Mouse (Mus musculus) 416B (cell line): ENCODE measurements around the gene Fancg.

Source experiments
- DNase-seq: peaks from one replicate; pipeline ENCODE4 v3.0.0; 2011; ENCODE audit warnings: low read depth

Gene Fancg

DNA sequence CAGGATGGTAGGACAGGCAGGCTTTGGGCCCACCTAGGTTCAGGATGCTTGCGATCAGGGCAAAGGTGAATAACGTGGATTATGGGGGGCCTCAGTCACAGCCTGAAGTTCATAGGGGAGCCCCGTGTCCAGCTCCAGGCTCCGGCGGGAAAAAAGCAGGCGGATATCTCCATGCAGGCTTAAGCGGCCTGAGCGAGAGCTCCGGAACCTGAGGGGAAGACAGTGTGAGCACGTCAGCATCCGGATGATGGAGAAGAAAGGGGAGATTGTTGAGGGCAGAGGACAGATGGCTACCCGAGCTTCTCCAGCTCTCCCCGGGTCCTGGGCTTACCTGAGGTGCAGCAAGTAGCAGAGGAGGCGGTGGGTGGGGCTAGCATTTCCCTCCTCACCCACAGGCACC lies 23.2 kb upstream of the Fancg start:
- DNase-seq: no peak

DNA sequence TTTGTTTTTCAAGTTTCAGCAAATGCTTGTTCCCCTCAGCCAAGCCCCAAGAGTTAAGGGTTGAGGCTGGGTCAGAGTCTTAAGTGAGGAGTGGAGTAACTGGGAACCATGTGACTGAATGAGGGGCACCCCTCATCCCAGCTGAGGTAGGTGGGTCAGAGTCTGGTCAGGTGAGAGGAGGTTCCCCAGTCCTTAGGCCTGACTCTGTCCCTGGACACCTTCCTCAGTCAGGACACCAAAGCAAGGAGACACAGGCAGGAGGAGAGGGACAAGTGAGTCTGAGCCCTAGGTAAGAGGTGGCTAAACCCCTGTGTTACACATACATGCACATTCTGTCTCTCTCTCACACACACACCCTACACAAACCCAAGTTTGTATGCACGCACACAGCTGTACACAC lies 22.2 kb upstream of the Fancg start:
- no peak for DNase-seq

DNA sequence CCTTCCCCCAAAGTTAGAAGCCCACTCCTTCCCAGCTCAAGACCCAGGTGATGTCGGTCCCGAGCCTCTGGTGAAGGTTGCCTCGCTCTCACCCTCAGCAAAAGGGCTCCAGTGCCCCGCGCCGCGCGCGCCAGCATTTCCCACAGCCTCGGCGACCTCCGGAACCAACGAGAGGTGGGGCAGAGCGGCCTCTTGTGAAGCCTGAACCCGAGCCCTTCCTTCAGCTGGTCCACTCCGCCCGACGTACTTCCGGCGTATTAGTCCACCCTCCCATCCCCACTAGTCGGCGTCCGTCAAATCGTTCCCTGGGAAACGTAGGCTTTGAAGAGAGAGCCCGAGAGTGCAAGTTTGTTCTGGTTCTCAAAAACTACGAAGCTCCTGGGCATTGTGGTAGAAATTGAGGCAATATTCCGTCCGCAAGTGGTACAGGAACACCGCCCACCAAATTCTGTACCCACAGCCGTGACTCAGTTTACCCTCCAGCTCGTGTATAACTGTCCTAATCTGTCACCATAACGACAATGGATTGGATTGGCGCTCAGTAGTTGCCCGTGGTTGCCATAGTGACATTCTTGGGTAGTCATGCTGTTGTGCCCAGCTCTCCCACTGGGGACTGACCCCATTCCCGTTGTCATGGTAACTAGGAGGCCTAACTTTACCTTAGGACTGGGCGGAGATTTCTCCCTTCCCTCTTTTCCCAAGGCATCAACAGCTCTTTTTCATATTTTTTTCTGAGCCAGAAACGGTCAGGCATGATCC lies 21.1 kb upstream of the Fancg start, which contains the start of gene Stoml2:
TSS of gene Stoml2 (minus strand) at position 474 of the 759 bp plus-strand sequence.
- peak; percentile 96 for DNase-seq

DNA sequence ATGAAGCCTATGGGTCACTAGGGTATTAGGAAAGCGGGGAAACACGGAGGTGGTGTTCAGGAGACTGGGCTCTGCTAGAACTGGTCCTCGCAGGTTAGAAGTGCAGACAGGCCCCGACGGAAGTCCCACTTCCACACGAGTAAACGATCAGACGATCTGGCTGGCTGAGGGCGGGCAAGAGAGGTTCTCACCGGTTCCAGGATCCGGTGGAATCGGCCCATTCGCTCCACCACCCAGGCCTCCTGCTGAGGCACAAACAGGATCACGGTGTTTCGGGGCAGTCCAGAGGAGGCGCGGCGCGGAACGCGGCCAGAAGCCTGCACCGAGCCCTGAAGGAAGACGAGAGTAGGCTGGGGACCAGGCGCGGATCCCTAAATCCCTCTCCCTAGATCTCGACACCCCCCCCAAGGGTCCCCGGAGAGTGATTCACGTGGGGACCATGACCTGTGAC lies 20.5 kb upstream of the Fancg start:
- peak; percentile 44 for DNase-seq

DNA sequence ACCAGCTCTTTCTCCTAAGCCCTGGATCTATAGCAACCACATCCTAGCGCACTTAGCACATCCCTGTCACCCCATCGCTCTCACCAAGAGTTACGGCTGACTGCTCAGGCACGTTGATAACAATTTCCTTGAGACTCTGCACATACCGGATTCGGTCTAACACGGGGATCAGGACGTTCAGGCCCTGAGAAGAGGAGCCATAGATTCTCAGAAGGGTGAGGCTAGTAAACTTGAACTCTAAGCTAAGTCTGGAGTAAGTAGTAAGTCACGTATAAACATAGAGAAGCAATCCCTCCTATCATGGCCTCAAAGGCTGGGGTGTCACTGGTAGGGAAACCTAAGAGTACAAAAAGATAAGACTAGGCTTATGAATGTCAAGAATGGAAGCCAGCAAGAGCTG lies 20.0 kb upstream of the Fancg start:
- no peak for DNase-seq

DNA sequence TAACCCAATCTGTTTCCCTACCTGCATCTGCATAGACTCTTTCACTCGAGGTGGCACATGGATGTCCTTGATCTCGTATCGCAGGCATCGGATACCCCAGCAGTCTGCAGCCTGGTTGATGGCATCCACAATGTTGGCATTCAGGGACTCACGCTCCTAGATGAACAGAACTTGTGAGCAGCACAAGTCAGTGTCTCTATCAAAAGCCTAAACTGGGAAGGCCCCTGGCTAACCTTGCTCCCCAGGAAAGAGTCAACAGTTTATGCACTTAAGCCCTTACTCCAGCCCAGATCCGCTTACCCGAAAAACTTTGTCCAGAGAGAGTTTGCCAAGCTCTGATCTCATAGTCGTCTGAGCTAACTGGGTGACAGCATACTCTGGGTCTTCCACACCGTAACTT lies 19.4 kb upstream of the Fancg start:
- DNase-seq: no peak

DNA sequence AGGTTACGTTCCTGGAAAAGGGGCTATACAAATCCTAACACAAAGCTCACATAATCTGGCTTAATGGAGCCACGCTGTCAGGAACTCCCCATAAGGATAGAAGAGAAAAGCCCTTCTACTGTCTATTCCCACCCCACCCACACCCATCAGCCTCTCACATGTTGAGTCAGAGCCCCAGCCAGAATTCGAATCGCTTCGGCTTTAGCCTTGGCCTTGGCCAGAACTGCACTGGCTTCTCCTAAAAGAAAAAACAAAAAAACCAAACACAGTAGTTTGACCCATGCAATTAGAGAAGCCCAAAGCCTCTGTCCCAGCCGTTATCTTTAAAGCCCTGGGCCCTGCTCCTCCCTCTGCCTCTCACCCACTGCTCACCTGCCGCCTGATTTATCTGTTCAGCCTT lies 18.8 kb upstream of the Fancg start:
- DNase-seq: no peak

DNA sequence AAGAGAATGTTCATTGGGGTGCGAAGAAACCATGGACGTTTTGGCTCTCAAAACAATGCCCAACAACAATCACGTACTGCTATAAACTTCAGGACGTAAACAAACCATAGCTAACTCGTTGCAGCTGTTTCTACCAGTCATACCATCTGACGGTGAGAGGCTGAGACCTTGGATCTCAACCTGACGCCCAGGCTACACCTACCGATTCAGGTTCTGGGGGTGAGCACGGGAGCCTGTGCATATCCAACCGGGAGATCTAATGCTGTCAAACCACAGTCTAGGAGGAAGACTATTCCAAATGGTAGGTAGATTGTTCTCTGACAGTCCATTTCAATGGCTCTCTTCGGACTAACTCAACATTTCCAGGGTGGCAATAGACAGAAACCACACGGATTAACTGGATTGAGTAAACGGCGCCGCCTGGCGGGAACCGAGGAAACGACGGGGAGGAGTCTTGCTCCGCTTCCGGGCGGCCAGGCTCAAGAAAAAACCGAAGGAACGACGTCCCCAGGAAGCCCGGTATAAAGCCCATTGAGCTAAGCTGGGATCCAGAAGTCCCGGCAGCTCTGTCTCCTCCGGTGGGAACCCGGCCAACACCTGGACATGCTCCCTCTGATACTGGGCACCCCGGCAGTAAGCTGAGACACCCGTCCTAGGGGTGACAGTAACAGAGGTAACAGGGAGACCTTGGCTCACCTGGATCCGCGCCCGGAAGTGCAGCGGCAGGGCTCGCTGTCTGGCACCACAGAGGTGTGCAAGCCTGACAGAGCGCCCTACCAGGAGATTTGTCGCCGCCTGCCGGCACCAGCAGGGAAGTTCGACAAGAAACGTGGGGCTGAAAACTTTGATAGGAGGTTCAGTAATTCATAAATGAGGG lies 15.0 kb upstream of the Fancg start, which contains the start of gene Pigo:
TSS of gene Pigo (minus strand) at position 736 of the 877 bp plus-strand sequence.
- peak; percentile 97 for DNase-seq

DNA sequence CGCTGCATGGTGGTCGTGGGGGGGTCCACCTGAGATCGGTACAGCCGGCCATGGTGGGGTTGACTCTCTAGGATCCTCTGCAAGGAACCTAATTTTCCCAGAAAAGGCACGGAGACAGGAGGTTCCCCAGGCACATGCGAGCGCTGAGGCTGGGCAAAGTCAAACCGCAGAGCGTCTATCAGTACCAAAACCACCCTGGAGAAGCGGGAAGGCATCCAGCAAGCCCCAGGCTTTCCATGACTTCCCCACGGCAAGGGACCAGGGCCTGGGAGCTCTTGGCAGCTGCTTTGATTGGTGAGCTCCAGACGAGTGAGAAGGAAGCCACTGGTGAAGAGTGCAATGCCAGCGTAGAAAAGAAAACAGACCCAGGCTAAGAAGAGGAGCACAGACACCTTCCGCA lies 14.4 kb upstream of the Fancg start:
- DNase-seq: no peak

DNA sequence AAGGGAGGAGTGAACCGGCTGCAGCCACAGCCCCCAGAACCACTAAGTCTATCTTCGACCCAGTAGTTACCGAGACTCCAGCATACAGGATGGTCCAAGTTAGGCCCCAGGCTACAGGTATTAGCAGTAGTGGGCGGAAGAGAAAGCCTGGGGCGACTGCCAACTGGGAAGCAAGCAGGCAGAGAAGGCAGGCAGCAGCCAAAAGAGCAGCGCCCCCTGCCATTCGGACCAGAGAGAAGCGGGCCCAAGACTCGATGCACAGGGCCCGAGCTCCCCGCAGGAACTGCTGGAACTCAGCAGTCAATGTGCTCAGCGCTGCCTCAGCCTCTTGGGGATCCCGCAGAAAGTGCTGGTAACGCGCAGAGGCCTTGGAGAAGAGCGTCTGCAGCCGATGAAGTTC lies 11.0 kb upstream of the Fancg start:
- DNase-seq: no peak

DNA sequence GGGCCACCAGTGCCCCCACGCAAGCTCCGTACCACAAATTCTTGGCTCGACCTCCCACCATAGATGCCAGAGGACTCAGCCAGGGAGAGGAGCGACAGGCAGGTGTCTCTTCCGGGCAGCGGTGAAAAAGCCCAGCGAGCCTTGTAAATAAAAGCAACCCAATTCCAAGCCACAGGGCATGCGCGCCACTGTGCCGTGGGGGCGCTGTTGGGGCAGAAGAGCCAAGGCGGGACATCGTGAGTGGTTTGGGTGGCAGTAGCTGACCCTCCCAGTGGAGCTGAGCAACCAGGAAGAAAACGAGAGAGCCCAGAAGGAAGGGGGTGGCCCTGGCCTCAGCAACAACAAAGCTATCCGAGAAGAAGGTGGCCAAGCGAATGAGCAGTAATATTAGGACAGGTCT lies 10.6 kb upstream of the Fancg start:
- DNase-seq: no peak

DNA sequence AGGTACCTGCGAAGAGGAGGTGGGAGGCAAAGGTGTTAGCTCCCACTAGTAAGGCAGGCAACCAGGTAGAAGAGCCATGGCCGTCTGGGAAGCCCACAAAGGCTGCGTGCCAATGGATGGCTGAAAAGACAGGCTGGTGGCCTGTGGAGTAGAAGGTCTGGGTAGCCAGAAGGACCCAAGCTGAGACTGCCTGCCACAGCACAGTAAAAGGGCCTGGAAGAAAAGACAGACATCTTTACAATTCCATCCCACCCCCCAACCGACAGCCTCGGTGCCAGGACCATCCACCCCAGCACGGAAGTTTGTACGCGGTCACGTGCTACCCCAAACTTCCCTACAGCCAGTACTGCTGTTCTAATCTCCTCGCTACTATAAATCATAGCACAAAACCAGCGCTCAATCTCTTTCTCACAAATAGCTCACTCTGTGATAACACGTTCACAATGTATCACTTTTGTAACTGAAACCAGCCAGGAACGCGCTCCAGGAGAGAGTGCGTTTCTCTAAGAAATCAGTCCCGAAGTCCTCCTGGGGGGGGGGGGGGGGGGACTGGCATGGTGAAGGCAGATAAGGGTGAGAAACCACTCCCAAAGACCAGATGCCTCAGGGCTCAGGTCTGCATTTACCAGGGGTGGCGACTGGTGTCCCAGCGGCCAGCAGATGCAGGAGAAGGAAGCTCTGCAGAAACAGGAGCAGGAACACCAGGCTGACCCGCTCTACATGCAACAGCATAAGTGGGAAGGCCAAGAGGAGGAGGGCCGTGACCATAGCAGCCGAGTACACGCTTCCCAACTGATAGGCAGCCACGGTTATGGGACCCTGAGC lies 9.5 kb upstream of the Fancg start:
- no peak for DNase-seq

DNA sequence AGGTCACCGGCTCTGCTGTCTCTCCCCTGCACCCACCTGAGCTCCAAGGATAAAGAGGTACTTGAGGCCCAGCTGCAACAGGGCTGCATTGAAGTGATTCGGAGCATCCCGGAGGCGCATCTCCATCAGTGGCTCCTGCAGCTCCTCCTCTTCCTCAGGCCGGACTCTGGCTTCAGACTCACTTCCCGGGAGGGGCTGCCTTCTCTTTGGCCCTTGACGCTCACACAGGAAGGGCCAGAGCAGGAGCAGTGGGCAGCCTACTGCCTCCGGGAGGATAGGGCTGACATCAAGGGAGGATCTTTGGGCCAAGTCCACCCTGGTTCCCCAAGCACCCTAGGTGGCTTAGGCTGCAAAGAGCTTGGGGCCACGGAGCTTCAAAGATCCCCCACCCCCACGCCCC lies 8.9 kb upstream of the Fancg start:
- no peak for DNase-seq

DNA sequence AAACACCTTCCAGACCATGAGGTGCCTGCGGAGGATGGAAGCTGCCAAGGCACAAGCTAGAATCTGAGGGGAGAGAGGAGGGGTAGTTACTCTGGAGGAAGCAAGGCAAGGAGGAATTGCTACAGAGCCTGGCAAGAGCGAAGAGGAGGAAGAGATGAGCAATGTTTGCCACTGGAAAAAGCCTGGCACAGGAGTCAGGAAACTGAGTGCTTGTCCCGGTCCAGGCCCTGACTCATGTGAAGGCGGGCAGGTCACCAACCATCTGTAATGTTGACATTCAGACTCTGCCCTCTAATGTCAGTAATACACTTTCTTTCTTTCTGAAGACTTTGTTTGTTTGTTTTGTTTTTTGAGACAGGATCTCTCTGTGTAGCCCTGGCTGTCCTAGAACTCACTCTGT lies 7.8 kb upstream of the Fancg start:
- no peak for DNase-seq

DNA sequence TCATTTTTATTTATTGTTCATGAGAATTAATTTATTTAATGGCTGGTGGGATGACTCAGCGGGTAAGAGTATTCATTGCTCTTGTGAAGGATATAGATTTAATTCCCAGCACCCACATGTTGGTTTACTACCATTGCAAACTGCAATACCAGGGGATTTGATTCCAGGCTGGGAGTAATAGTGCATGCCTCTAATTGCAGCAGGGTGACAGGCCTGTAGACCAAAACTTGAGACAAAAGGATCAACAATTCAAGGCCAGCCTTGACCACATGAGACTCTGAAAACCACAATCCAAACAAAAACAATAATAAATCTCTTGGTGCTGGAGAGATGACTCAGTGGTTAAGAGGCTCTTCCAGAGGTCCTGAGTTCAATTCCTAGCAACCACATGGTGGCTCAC lies 1.8 kb upstream of the Fancg start:
- no peak for DNase-seq

DNA sequence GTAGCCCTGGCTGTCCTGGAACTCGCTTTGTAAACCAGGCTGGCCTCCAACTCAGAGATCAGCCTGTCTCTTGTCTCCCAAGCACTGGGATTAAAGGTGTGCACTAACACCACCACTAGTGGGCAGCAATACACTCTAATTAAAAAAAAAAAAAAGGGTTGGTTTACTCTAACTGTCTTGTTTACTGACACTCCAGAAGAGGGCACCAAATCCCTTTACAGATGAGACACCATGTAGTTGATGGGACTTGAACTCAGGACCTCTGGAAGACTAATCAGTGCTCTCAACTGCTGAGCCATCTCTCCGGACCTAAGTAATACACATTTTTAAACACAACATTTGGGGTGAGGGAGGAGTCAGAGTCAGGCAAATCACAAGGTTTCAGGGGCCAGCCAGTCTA lies 4.5 kb downstream of the Fancg start:
- DNase-seq: peak; percentile 87

DNA sequence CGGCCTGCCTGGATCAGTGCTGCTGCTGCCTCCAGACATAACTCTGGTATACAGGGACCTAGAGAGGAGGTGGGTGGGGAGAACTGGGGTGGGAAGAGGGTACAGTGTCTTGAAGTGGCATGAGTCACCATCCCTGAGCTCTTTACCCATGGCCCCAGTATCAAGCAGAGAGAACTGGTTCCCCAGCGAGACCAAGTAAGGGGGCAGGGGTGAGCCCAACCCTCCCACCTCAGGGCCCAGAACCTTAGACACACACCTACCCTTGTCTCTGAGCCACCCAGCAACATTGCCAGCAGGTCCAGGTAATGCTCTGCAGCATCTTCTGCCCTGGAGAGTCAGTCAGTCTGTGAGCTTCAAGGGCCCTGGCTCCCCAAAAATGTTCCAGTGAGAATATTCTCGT lies 5.4 kb downstream of the Fancg start:
- no peak for DNase-seq

DNA sequence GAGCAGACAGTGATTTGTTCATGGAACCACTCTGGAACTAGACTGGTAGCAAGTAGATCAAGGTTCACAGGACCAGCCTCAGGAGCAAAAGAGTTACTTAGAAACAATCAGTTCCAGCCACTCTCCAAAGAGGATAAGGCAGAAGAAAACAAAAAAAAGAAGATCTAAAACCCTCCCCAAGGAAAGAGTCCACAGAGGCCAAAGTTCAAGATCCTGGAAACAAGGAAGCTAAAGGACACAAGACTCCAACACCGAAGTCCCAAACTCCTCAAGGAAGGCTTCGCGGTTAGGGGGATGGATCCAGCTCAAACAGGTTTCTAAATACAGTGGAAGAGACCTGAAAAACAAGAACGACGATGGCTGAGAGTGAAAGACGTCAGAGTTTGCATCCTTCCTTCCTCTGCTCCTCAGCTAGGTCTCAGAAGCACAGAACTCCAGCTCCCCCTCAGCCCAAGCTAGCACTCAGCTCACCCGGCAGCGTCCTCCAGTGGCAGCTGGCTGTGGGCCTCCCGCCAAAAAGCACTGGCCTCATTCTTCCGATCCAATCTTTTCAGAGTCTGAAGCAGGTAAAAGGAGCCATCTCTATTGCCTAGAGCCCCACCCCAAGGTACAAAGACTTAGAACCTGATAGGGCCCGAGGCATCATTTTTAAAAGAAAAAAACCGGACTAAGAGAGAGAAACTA lies 7.4 kb downstream of the Fancg start:
- no peak for DNase-seq

DNA sequence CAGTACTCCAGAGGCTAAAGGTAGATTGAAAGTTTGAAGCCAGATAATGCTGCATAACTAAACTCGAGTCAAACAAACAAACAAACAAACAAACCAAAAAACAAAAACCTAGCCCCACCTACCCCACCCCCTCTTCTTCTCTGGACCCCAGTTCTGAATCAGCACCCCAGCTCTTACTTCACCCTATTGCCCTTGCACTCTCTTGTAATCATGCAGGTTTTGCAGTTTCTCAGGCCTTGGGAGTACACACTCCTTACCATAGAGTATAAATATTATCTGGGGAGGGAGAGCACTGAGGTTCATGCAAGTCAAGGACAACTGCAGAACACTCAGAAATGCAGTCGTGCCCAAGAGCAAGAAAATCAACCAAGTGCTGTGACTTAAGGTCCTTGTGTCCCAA lies 9.0 kb downstream of the Fancg start:
- DNase-seq: no peak

DNA sequence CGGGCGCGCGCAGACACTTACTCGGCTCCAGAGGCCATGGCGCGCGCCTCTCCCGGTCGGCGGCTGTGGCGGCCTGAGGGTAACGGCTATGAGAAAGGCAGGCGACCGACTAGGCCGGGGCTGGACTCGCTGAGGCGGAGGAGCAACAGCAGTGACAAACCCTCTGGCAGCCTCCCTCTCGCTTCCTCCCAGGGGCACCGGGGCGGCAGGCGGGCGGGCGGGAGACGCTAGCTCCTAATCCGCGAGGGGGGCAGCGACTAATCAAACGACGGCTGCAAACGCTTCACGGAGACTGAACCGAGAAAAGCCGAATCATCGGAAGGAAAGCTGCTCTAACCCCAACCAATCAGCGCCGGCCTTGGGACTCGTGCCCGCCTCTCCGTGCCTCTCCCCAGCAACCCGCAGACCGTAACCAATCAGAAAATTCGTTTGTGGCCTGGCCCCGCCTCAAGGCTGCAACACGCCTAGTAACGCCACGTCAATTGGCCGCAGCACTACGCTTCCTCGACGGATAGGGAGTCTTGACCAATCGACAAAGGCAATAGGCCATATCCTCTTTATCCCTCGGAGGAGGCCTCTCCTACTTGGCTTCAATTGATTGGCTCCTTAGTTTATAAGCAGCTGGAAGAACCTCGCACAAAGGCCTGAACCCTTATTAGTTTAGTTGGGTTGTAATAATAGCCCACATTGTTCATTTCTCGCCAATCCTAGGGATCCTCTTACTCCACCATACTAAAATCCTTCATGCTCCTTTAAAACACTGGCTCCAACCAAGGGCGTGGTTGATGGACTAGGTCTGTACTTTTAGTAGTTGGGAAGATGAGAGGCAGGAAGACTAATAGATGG lies 9.9 kb downstream of the Fancg start, which contains the start of gene Vcp:
TSS of gene Vcp (minus strand) at position 367 of the 846 bp plus-strand sequence.
- DNase-seq: peak; percentile 99
